Mouse (Mus musculus): Measurements from ENCODE around the gene Sfi1. TPM values are rescaled to one million over a fixed set of nuclear protein-coding genes. Genes with fewer than 3 reads are reported as not detected.
"Not testable (repeated sequence)": the region's sequence is repeated elsewhere in the genome, so short reads cannot be mapped to it uniquely, and the experiment has no call there.

Gene Sfi1
- total RNA-seq, 2 experiments from 2014 or later: 48.2 to 69.5 TPM

DNA sequence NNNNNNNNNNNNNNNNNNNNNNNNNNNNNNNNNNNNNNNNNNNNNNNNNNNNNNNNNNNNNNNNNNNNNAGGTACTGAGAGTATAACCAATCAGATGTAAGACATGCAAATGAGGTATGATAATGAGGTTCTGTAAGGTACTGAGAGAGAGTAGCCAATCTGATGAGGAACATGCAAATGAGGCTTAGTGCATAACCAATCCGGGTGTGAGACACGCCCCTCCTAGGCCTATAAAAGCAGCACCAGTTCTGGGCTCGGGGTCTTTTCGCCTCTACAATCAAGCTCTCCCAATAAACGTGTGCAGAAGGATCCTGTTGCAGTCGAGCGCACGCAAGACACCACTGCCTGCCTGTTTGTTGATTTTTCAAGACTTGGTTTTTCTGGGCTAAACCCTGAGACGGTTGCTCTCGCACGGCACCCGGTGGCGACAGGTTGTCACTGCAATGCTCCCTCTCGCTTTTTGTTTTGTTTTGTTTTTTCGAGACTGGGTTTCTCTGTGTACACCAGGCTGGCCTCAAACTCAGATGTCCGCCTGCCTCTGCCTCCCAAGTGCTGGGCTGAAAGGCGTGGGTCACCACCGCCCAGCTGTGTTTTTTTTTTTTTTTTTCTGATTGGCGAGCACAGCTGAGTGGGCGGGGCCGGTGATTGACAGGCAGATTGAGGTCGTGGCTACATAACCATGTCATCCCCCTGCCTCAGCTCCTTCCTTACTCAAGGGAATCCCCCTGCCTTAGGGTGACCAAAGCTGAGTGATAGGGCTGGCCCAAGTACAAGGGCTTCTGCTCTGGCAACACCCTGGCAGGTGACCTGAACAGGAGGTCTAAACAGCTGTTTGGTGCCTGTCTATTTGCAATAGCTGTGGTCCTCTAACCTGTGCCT is 68.1 kb downstream of the Sfi1 start:
- intact Hi-C loops (cut with DNase I); DNase-seq (ENCODE audit: low spot score in 2 of 2): not testable (repeated sequence)

DNA sequence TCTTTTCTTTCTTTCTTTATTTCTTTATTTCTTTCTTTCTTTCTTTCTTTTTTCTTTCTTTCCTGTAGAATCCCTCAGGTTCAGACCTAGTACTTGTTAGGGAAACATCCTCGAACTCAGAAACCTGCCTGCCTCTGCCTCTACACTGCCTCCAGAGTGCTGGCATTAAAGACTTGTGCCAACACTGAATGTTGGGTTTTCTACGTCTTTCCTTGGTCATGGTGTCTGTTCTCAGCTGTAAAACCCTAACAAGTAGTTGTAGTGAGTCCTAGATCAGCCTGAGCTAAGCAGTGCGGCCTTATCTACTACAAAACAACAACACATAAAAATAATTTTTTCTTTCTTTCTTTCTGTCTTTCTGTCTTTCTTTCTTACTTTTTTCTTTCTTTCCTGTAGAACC is 78.9 kb downstream of the Sfi1 start:
- no peak for DNase-seq (ENCODE audit: low spot score in 2 of 2)
- intact Hi-C loops (cut with DNase I): no loop called here

DNA sequence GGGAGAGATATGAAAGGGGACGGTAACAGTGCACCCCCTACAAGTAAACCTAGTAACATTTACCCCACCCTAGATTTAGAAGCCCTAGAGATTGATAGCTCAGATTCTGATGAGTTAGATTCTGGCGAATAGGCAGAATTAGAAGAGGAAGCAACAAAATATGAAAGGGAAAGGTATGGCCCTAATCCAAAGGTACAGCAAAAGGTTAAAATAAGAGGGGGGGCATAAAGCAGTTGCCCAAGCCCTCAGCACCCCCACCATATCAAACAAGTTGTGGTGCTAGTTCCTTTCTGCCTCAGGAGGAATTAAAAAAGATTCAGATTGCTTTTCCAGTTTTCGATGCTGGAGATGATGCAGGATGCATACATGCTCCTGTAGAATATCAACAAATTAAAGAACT is 87.1 kb downstream of the Sfi1 start:
- no peak for DNase-seq (ENCODE audit: low spot score in 2 of 2)
- intact Hi-C loops (cut with DNase I): no loop called here

DNA sequence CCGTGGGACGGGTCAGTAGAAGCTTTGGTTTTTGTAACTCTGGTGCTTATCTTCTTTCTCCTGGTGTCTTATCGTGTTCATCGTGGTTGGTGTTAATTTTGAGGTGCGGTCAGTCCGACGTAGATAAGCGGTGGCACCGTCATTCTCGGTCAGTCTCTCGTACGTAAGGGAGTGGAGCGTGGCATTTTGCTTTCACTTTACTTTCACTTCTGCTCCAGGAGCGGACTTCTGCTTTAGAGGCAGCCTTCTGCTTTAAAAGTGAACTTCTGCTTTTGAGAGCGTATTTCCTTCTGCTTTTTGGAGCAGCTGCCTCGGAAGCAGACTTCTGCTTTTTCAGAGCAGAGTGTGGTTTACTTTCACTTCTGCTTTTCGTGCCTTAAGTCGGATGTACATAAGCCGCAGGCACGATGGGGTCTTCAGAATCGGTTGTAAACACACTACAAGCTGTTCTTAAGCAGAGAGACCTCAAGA is 88.0 kb downstream of the Sfi1 start:
- intact Hi-C loops (cut with DNase I): no loop called here
- DNase-seq (ENCODE audit: low spot score in 2 of 2): no peak

DNA sequence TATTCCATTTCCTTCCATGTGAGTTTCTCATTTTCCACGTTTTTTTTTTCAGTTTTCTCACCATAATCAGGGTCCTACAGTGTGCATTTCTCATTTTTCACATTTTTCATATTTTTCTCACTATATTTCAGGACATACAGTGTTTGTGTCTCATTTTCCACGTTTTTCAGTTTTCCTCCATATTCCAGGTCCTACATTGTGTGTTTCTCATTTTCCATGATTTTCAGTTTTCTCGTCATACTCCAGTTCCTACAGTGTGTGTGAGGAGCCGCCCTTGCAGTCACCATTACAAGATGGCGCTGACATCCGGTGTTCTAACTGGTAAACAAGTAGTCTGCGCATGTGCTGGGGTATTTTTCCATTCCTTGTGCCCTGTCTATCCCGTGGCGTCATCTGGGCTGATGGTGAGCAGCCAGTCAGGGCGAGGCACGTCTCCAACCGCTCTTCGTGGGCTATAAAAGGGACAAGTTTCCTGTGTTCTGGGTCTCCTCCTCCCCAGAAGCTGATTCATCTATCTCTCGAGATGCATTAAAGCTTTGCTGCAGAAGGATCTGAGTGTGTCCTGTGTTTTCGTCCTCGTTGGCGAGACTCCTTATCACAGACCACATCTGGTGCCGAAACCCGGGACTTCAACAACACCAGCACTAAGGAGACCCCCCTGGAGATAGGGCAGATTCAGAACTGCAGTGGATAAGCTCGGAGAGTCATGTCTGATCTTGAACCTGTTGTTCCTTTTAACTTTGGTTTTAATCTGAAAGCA is 88.6 kb downstream of the Sfi1 start:
- DNase-seq (ENCODE audit: low spot score in 2 of 2); intact Hi-C loops (cut with DNase I): not testable (repeated sequence)

DNA sequence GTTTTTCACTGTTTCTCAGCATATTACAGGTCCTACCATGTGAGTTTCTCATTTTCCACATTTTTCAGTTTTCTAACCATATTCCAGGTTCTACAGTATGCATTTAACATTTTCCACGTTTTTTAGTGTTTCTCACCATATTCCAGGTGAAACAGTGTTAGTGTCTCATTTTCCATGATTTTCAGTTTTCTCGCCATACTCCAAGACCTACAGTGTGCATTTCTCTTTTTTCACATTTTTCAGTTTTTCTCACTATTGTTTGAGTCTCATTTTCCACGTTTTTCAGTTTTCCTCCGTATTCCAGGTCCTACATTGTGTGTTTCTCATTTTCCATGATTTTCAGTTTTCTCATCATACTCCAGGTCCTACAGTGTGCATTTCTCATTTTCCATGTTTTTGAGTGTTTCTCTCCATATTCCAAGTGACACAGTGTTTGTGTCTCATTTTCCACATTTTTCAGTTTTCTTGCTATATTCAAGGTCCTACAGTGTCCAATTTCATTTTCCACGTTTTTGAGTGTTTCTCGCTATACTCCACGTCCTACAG is 89.6 kb downstream of the Sfi1 start:
- intact Hi-C loops (cut with DNase I): no loop called here
- no peak for DNase-seq (ENCODE audit: low spot score in 2 of 2)

DNA sequence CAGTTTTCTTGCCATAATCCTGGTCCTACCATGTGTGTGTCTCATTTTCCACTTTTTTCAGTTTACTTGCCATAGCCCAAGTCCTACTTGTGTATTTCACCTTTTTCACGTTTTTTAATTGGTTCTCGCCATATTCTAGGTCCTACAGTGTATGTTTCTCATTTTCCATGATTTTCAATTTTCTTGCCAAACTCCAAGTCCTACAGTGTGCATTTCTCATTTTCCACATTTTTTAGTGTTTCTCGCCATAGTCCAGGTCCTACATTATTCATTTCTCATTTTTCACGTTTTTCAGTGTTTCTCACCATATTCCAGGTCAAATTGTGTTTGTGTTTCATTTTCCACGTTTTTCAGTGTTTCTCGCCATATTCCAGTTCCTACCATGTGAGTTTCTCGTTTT is 90.6 kb downstream of the Sfi1 start:
- intact Hi-C loops (cut with DNase I); DNase-seq (ENCODE audit: low spot score in 2 of 2): not testable (repeated sequence)

DNA sequence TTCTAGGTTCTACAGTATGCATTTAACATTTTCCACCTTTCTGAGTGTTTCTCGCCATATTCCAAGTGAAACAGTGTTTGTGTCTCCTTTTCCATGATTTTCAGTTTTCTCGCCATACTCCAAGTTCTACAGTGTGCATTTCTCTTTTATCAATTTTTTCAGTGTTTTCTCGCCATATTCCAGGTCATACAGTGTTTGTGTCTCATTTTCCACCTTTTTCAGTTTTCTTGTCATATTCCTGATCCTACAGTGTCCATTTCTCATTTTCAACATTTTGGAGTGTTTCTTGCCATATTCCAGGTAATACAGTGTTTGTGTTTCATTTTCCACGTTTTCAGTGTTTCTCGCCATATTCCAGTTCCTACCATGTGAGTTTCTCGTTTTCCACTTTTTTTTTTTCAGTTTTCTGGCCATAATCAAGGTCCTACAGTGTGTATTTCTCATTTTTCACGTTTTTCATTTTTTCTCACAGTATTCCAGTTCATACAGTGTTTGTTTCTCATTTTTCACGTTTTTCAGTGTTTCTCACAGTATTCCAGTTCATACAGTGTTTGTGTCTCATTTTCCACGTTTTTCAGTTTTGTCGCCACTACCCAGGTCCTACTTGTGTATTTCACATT is 91.3 kb downstream of the Sfi1 start:
- DNase-seq (ENCODE audit: low spot score in 2 of 2): no peak
- intact Hi-C loops (cut with DNase I): no loop called here

DNA sequence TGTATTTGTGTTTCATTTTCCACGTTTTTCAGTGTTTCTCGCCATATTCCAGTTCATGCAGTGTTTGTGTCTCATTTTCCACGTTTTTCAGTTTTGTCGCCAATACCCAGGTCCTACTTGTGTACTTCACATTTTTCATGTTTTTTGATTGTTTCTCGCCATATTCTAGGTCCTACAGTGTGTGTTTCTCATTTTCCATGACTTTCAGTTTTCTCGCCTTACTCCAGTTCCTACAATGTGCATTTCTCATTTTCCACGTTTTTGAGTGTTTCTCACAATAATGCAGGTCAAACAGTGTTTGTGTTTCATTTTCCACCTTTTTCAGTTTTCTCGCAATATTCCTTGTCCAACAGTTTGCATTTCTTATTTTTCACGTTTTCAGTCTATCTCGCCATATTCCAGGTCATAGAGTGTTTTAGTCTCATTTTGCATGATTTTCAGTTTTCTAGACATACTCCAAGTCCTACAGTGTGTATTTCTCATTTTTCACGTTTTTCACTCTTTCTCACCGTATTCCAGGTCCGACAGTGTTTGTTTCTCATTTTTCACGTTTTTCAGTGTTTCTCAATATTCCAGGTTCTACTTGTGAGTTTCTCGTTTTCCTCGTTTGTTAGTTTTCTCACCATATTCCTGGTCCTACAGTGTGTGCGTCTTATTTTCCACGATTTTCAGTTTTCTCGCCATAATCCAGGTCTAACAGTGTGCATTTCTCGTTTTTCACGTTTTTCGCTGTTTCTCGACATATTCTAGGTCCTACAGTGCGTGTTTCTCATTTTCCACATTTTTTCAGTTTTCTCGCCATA is 92.0 kb downstream of the Sfi1 start:
- no peak for DNase-seq (ENCODE audit: low spot score in 2 of 2)
- intact Hi-C loops (cut with DNase I): no loop called here

DNA sequence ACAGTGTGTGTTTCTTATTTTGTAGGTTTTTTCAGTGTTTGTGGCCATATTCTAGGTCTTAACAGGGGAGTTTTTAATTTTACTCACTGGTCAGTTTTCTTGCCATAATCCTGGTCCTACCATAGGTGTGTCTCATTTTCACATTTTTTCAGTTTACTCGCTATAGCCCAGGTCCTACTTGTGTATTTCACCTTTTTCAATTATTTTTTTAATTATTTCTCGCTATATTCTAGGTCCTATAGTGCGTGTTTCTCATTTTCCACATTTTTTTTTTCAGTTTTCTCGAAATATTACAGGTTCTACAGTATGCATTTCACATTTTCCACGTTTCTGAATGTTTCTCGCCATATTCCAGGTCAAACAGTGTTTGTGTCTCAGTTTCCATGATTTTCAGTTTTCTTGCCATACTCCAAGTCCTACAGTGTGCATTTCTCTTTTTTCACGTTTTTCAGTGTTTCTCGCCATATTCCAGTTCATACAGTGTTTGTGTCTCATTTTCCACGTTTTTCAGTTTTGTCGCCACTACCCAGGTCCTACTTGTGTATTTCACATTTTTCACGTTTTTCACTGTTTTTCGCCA is 93.1 kb downstream of the Sfi1 start:
- DNase-seq (ENCODE audit: low spot score in 2 of 2); intact Hi-C loops (cut with DNase I): not testable (repeated sequence)

Other genes with a start within 250 kb of the Sfi1 start
- gene Eif4enif1, start 8.9 kb upstream of the Sfi1 start, total RNA-seq (2021): 10 to 100 TPM; 68.7 to 71.5 TPM
- gene Drg1, start 73.0 kb upstream of the Sfi1 start, total RNA-seq (2021): 10 to 100 TPM; 86.8 to 97.5 TPM
- 10 to 100 TPM; 40.6 to 40.9 TPM for gene Patz1, start 95.4 kb upstream of the Sfi1 start, total RNA-seq (2021)
- gene Pik3ip1, start 136.9 kb upstream of the Sfi1 start, total RNA-seq (2021): 10 to 100 TPM; 26.3 to 29.1 TPM
- 100 to 1,000 TPM in 1 of 2 experiments, 10 to 100 TPM in 1; 85.6 to 101 TPM for gene Limk2, start 215.7 kb upstream of the Sfi1 start, total RNA-seq (2021)

All from left cerebral cortex, postnatal 25 days (tissue).